Mouse (Mus musculus): ENCODE measurements around the gene Ctnnb1. TPM values are rescaled to one million over a fixed set of nuclear protein-coding genes. Genes with fewer than 3 reads are reported as not detected.

Ctnnb1 gene
- polyA plus RNA-seq, 1 experiment, result 145 TPM

DNA sequence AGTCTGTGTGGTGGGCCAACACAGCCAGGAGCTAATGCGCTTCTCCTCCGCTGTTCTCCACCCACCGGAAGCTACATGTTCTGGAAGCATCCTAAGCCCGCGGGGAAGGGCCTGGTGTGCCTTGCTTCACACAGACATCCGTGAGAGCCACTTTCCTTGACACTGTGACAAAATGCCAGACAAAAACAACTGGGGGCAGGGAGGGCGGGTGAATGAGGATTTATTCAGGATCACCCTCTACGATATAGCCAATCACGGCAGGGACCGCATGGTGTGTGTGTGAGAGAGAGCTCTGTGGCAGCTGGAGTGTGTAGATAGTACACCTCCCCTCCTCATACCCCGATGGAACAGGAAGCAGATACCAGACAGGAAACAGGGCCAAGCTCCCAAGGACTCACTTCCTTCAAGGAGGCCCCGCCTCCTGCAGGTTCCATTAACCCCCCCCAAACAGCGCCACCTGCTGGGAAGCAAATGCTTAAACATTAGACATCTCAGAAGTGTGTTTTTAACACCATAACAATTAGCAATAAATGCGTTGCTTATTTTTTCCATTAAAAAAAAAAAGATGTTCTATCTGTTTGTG is 14.0 kb upstream of the Ctnnb1 start:
- TF ChIP-seq GATA1 (IDR thresholded peaks at IDR 0.05; ENCODE audit: low read length), result no peak

DNA sequence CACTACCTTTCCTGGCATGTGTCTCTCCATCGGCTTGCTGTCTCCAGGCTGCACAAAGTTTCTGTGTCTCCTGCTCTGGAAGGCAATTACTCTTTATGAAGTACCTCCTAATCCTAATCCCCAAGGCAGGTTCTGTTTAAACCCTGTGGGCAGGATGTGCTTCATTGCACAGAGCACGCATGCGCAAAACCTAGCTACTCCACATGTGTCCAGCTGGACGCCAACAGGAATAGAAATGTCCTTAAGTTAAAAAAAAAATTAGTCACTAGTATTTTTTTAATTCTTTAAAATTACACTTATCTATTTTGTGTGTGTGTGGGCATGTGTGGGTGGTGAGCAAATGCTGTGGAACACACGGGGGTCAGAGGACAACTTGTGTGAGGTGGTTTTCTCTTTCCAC is 10.8 kb upstream of the Ctnnb1 start:
- TF ChIP-seq GATA1 (IDR thresholded peaks at IDR 0.05; ENCODE audit: low read length), result no peak

DNA sequence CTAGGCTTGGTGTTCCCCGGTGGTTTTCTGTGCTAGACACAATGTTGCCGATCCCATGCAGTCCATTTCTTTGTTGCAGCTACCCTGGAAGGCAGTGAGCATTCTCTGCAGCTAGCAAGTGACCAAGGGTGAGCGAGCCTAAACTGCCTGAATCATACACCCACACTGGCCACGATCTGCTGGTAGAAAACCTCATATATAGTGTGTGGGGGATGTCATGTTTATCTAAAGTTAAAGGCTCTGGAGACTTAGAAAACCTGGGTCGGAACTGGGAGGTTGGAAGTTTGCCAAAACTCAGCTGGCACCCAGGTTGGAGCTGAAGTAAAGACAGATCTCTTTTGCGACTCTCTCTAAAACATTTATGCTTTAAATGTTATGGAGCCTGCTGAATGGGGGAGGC is 10.4 kb upstream of the Ctnnb1 start:
- TF ChIP-seq GATA1 (IDR thresholded peaks at IDR 0.05; ENCODE audit: low read length), result no peak

DNA sequence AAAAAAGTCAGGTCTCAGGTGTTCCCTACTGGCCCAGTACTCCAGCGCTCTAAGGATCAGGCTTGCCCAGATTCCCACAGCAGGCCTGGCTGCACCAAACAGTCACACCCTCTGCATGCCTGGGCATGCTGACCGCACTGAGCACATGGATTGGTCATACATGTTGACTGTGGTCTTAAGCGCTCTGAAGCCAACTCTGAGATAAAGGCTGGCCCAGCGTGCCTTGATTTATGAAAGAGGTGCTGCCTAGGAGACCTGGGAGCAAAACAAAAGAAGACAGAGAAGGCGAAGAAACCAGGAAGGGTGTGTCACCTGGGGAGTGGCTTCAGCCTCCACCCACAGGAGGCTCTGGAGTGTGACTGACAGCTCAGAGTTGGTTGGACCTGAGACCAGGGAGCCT is 9.9 kb upstream of the Ctnnb1 start:
- no peak for TF ChIP-seq GATA1 (IDR thresholded peaks at IDR 0.05; ENCODE audit: low read length)

DNA sequence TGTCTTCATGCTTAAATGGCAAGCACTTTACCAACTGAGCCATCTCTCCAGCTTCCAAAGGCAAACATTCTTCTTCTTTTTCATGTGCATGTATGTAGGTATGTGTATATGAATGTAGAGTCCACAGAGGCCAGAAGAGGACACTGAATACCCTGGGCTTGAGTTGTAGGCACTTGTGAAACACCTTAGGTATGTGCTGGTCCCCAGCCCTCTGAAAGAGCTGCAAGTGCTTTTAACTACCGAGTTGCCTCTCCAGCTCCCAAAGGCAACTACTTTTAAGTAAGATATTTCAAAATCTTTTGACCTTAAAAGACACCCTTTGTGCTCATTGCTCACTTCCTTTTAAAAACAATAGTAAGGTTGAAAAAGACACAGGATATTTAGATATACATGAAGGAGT is 2.9 kb upstream of the Ctnnb1 start:
- TF ChIP-seq GATA1 (IDR thresholded peaks at IDR 0.05; ENCODE audit: low read length), result no peak

DNA sequence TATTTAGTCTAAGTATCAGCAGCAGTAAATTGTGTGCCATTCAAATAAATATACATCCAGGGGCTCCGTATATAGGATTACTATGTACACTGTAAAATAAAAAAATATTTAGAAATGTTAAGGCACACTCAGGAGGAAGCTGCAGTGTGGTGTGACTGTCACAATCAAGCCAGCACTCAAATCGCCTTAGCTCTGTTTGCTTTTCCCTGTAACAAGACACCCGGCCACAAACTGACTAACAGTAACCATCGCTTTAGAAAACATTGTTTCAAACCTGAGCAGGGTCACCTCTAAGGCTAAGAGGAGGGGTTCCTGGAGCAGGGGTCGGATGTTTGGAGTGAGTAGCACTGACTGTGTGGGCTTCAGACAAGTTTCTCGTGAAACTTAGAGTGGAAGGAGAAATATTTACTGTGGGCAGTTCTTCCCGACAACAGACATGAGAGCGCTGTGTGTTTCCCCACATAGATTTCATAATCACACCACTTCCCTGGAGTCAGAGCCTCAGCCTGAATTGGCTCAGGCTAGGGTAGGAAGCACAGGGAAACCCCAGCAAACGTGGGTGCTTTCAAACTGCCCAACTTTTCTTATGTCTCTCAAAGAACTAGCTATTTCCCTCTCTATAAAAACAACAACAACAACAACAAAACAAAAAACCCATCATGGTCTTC is 1.9 kb upstream of the Ctnnb1 start:
- TF ChIP-seq GATA1 (IDR thresholded peaks at IDR 0.05; ENCODE audit: low read length), result no peak

DNA sequence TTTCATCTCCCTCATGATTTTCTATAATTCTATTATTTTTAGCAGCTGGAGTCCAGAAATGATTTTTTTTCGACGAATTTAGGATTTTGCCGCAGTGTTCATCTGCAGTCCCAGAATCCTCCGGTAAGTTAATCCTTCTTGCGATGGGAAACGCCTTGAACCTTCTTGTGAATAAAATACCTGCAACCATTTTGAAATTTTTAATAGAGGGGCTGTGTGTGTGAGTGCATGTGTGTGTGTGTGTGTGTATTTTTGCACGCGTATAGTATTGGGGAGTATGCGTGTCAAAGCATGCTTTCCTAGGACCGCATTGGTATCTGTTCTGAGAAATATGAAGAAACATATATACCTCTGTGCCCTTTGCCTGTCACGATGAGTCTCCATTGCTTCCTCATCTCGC is 1.0 kb downstream of the Ctnnb1 start:
- no peak for TF ChIP-seq GATA1 (IDR thresholded peaks at IDR 0.05; ENCODE audit: low read length)

DNA sequence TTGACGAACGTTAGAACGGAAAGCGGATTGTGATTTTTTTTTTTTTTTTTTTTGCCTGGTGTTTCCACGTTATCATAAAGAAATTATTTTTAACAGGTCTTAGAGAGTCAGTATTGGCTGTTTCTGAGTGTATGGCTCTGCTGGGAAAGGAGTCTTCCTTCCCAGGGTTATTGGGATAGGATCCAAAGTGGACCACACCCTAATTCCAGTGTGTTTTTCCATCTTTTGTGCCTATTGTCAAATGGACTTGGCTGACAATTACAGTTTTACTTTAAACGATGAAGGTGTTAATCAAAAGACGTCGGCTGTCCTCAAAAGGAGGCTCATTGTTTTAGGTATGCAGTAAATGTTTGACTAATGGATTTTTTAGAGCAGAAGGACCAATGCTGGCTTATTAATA is 1.8 kb downstream of the Ctnnb1 start:
- no peak for TF ChIP-seq GATA1 (IDR thresholded peaks at IDR 0.05; ENCODE audit: low read length)

DNA sequence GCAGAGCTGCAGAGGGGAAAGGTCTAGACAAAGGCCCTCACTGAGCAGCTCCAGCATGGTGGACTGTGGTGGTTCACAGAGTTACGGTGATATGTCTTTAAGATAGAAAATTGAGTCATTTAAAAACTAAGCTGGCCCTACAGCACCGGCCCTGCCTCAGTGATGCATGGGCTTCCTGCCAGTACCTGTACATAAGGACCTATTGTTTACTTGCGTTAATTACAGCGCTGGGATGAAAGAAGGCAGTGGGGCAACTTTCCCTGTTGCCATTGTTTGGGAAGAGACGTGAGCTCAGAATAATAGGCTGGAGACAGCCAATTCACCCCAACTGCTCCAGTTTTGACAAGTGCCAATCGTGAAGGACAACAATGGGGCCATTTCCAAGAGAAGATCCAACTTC is 3.4 kb downstream of the Ctnnb1 start:
- no peak for TF ChIP-seq GATA1 (IDR thresholded peaks at IDR 0.05; ENCODE audit: low read length)

DNA sequence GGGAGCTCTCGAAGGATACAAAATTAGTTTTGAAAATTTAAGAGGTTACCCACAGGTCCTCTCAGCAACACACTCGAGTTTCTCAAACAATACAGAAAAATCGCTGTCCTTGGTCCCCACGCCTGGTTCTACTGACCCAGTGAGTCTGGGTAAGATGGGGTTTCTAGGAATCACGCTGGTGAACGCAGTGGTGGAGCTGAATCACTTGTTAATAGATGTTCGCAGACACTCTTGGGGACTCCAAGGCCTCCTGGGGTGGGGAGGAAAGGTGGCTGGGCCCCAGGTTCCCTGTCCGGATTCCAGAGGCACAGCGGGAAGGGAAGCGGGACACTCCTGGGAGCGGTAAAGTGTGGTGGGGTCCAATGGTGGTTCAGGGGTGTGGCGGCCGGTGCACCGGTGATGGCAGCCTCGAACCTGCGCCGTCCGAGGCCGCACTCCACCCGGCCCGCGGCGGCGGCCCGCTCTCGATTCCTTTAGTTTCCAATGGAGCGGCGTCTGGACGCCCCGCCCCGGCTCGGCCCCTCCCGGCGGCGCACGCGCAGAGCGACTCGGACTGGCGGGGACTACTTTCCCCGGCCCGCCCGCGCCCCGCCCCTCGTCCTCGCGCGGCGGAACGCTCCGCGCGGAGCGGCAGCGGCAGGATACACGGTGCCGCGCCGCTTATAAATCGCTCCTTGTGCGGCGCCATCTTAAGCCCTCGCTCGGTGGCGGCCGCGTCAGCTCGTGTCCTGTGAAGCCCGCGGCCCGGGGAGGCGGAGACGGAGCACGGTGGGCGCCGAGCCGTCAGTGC is 4.0 kb downstream of the Ctnnb1 start:
- TF ChIP-seq GATA1 (IDR thresholded peaks at IDR 0.05; ENCODE audit: low read length), result no peak

DNA sequence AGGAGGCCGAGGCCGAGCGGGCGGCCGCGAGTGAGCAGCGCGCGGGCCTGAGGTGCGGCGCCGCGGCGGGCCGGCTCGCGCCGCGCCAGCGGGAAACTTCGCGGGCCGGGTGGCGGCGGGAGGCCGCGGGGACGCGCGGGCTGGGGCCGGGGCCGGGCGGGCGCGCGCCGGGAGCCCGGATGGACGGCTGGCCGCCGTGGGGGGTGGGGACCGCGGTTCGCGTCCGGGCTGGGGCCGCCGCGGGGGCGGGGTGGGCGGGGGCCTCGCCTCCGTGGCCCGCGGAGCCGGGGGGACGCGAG is 4.5 kb downstream of the Ctnnb1 start:
- no peak for TF ChIP-seq GATA1 (IDR thresholded peaks at IDR 0.05; ENCODE audit: low read length)

DNA sequence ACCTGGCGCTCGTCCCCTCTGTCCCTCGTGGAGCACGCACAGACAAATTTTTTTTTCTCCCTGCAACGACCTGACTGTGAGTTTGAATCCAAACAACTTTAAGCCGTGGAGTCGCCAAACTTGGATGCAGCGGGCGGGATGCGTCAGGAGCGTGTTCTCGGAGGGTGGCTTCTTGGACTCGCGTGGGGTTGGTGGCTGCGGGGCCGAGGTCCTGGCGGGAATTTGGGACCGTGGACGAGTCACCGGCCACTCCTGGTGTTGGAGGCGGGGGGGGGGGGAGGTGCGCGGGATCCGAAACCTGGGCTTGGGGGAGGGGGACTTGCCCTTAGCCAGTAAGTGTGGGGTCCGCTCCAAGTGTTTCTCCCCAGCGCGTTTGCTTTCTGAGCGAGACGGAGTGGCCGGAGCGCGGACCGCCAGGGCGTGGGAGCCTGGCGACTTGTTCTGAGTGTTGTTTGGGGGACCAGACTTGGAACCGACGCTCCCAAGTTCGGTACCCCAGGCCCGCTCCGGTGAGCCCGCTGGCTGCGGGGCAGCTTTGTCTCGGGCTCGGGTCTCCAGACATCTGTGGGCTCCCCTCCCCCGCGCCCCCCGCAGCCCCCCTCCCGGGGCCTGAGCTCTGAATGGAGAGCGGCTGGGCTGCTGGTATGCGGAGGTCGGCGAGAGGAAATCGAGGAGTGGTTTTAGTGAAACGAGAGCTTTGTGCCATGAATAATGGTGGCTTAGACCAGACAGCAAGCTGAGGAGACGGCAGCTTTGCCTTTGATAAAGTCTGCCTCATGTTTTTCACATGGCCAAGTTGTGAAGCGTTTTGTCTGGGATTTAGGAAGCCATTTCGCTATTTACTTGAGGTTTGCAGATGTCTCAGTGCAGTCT is 5.1 kb downstream of the Ctnnb1 start:
- TF ChIP-seq GATA1 (IDR thresholded peaks at IDR 0.05; ENCODE audit: low read length), result no peak

DNA sequence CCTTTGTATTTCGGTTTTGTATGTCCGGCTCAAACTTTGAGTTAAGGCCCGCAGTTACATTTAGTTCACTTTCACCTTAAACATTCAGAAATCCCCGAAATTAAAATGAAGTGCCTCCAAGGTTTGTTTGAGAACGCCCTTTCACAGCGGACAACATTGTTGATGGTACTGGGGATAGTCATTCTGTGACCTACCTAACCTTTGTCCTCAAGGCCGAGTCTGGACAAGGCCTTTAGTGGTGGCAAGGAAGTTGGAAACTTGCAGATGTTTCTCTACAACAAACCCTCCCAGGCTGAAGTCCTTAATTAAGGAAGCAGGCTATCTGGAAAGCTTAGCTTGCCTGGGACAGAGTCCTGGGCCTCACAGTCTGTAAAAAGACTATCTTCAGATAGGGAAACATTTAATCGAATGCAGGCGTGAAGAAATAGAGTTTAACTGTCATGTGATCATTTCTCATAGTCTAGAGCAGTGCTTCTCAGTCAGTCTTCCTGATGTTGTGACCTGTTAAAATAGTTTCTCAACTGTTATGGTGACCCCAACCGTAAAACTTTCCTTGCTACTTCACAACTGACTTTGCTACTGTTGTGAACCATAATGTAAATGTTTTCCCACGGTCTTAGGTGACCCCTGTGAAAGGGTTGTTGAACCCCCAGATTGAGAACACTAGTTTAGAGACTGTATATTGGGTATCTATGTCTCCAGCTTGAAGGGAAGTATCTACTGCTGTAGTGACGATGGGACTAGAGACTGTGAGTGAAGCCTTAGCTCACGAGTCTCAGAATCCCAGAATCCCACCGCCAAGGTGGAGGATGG is 6.0 kb downstream of the Ctnnb1 start:
- TF ChIP-seq GATA1 (IDR thresholded peaks at IDR 0.05; ENCODE audit: low read length), result no peak

DNA sequence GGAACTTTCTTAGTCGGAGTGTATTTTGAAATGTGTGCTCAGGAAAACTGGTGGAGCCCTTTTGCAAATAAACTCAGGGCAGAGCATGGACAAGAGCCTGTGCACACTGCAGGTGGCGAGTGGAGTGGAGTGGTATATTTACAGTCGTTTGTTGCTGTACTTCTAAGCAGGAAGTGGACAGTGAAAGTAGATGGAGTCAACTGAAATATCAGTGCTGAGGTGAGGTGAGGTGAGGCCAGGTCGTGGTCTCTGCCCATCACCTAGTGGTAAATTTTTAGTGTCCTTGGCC is 6.6 kb downstream of the Ctnnb1 start:
- TF ChIP-seq GATA1 (IDR thresholded peaks at IDR 0.05; ENCODE audit: low read length), result no peak

DNA sequence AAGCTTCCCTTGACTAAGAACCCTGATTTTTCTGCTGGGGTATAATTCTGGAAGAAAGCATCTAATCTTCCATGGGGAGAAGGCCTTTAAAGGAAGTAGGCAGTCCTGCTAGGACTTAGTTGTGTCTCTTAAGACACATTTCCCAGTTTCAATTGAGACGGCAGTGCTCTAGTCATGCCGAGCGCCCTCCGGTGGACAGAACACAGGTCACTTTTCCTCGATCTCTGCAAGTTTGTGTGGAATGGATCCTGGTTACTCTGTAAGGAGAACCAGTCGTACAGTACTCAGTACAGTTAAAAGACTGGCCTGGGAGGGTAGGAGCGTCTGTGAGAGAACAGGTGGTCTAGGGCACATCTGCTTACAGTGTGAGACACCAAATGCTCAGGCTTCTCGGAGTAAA is 7.3 kb downstream of the Ctnnb1 start:
- no peak for TF ChIP-seq GATA1 (IDR thresholded peaks at IDR 0.05; ENCODE audit: low read length)

Data from G1E-ER4 (cell line).